Mouse (Mus musculus) intestine, embryonic 15.5 days (tissue): ENCODE measurements around the gene 9430097D07Rik. TPM values are rescaled to one million over a fixed set of nuclear protein-coding genes. Genes with fewer than 3 reads are reported as not detected.

Experiments
- ATAC-seq: fragments of 200-750 bp; cut with Nextera tagmentation; 2 replicates; pipeline ENCODE4 v1.8.0; 2017; ENCODE audit warnings: moderate TSS enrichment, moderate library complexity
- H3K27ac ChIP-seq: fragments of 300-500 bp; sonication (generic); 2 replicates; pipeline ENCODE4 v1.5.1; 2015; ENCODE audit warnings: mild to moderate bottlenecking, inconsistent platforms
- H3K27me3 ChIP-seq: fragments of 300-500 bp; sonication (generic); replicated peaks from 2 replicates; pipeline ENCODE4 v1.6.1; 2015; ENCODE audit warnings: inconsistent platforms
- H3K36me3 ChIP-seq: fragments of 300-500 bp; sonication (generic); 2 replicates; pipeline ENCODE4 v1.6.1; 2015; ENCODE audit warnings: inconsistent platforms
- H3K4me1 ChIP-seq: fragments of 300-500 bp; sonication (generic); replicated peaks from 2 replicates; pipeline ENCODE4 v1.6.1; 2015; ENCODE audit warnings: inconsistent platforms
- H3K4me2 ChIP-seq: fragments of 300-500 bp; sonication (generic); replicated peaks from 2 replicates; pipeline ENCODE4 v1.6.1; 2015; ENCODE audit warnings: mild to moderate bottlenecking, inconsistent platforms
- H3K4me3 ChIP-seq: fragments of 300-500 bp; sonication (generic); replicated peaks from 2 replicates; pipeline ENCODE4 v1.5.1; 2015; ENCODE audit warnings: inconsistent platforms
- H3K9ac ChIP-seq: fragments of 300-500 bp; sonication (generic); 2 replicates; pipeline ENCODE4 v1.6.1; 2015; ENCODE audit warnings: inconsistent platforms
- H3K9me3 ChIP-seq: fragments of 300-500 bp; sonication (generic); 2 replicates; pipeline ENCODE4 v1.6.1; 2016; ENCODE audit warnings: inconsistent platforms
- WGBS: fragments of 180-500 bp; shearing (Covaris S2); methylation state at CpG from one replicate; pipeline ENCODE4 v1.1.7; 2015; 5-methylcytosine and 5-hydroxymethylcytosine counted together
- polyA plus RNA-seq: library from polyadenylated mRNA; unstranded; fragments of >200 nt; fragmentation: Nextera tagmentation; extraction: Ambion mirVana; gene quantifications from 2 replicates; pipeline ENCODE4 v1.2.1, GENCODE M21; 2015

Gene 9430097D07Rik
- polyA plus RNA-seq, 1 experiment from 2014 or later: not detected

GRCm38 (mm10) chr2:32572196-32572595 is 3.3 kb downstream of the 9430097D07Rik start:
- H3K4me2 ChIP-seq: peak overlapping the region; percentile 22; the same call in 1 of the 2 replicates
- 91% methylated on average over 11 of the region's 11 CpGs for WGBS

GRCm38 (mm10) chr2:32570698-32571494 is 4.6 kb downstream of the 9430097D07Rik start, which contains the start of gene Dpm2:
Gene Dpm2, plus strand, starts transcription at chr2:32570858.
- H3K4me3 ChIP-seq: peak within 1 kb of the TSS; percentile 51
- H3K36me3 ChIP-seq: peaks cover 20% of the 10 kb centered on the region
- peak within 1 kb of the TSS; percentile 75 for H3K4me2 ChIP-seq
- peaks cover 19% of the 10 kb centered on the region for H3K4me1 ChIP-seq
- WGBS: under 1% methylated on average over 36 of the region's 36 CpGs
- no peaks in the 10 kb centered on the region for H3K9me3 ChIP-seq
- ATAC-seq: peak; percentile 84
- H3K27me3 ChIP-seq: 0 out of 2 replicates have a peak, but pooled peaks cover 3% of the 10 kb centered on the region
- peak within 1 kb of the TSS; percentile 57 for H3K9ac ChIP-seq
- no peak within 1 kb of the TSS for H3K27ac ChIP-seq

More at GRCm38 (mm10) chr2:32572196-32572595, 3.3 kb downstream of the 9430097D07Rik start:
- Histone ChIP-seq H3K4me3 (no peak overlapping the region), H3K4me1 (peaks cover 19% of the 10 kb centered on the region), H3K9ac (no peak overlapping the region), H3K36me3 (peaks cover 15% of the 10 kb centered on the region), H3K27me3 (0 out of 2 replicates have a peak, but pooled peaks cover 3% of the 10 kb centered on the region), H3K27ac (no peak overlapping the region), H3K9me3 (no peaks in the 10 kb centered on the region)
- no peak for ATAC-seq

- ATAC-seq: no peak
- Histone ChIP-seq H3K9me3 (no peaks in the 10 kb centered on the region), H3K27me3 (no peaks in the 10 kb centered on the region), H3K36me3 (peaks cover 33% of the 10 kb centered on the region), H3K9ac (no peak overlapping the region), H3K4me3 (no peak overlapping the region), H3K4me1 (peaks cover 11% of the 10 kb centered on the region; the same call in 1 of the 2 replicates), H3K4me2 (no peak overlapping the region), H3K27ac (no peak overlapping the region)
- WGBS: 90% methylated on average over 3 of the region's 3 CpGs
These were observed 6.5 kb downstream of the 9430097D07Rik start for GRCm38 (mm10) chr2:32568941-32569340.

- H3K4me2 ChIP-seq: no peak overlapping the region
- peaks cover 36% of the 10 kb centered on the region for H3K36me3 ChIP-seq
- WGBS: 55% methylated on average over 5 of the region's 5 CpGs
- no peak overlapping the region for H3K27ac ChIP-seq
- H3K4me1 ChIP-seq: peaks cover 11% of the 10 kb centered on the region; the same call in 1 of the 2 replicates
- H3K27me3 ChIP-seq: no peaks in the 10 kb centered on the region
- ATAC-seq: no peak
- H3K9ac ChIP-seq: no peak overlapping the region
- no peaks in the 10 kb centered on the region for H3K9me3 ChIP-seq
- H3K4me3 ChIP-seq: no peak overlapping the region
These were observed 7.3 kb downstream of the 9430097D07Rik start for GRCm38 (mm10) chr2:32568149-32568548.

- Histone ChIP-seq H3K9ac (no peak overlapping the region), H3K27ac (no peak overlapping the region), H3K36me3 (peaks cover 36% of the 10 kb centered on the region), H3K9me3 (no peaks in the 10 kb centered on the region), H3K4me2 (no peak overlapping the region), H3K27me3 (no peaks in the 10 kb centered on the region), H3K4me1 (peaks cover 4% of the 10 kb centered on the region; the same call in 1 of the 2 replicates), H3K4me3 (no peak overlapping the region)
- ATAC-seq: 0 out of 2 replicates have a peak, but pooled peaks have one; percentile 7
- 32% methylated on average over 4 of the region's 4 CpGs for WGBS
These were observed 8.9 kb downstream of the 9430097D07Rik start for GRCm38 (mm10) chr2:32566536-32567063.

- WGBS: 69% methylated on average over 5 of the region's 5 CpGs
- peak; percentile 75 for ATAC-seq
- Histone ChIP-seq H3K4me3 (no peak overlapping the region), H3K4me1 (peaks cover 6% of the 10 kb centered on the region; the same call in 1 of the 2 replicates), H3K9me3 (no peaks in the 10 kb centered on the region), H3K27me3 (no peaks in the 10 kb centered on the region), H3K9ac (no peak overlapping the region), H3K4me2 (no peak overlapping the region), H3K27ac (peak overlapping the region; percentile 13; the same call in 1 of the 2 replicates), H3K36me3 (peaks cover 14% of the 10 kb centered on the region)
These were observed 15.9 kb downstream of the 9430097D07Rik start for GRCm38 (mm10) chr2:32559570-32559969.

- no peak overlapping the region for H3K4me2 ChIP-seq
- H3K9ac ChIP-seq: peak overlapping the region; percentile 13; the same call in 1 of the 2 replicates
- H3K27me3 ChIP-seq: no peaks in the 10 kb centered on the region
- no peak for ATAC-seq
- H3K9me3 ChIP-seq: no peaks in the 10 kb centered on the region
- H3K4me1 ChIP-seq: peaks cover 11% of the 10 kb centered on the region; the same call in 1 of the 2 replicates
- H3K4me3 ChIP-seq: no peak overlapping the region
- 78% methylated on average over 7 of the region's 7 CpGs for WGBS
- peaks cover 4% of the 10 kb centered on the region; the same call in 1 of the 2 replicates for H3K36me3 ChIP-seq
- 0 out of 2 replicates have a peak overlapping the region, but pooled peaks have one; percentile 6 for H3K27ac ChIP-seq
These were observed 19.5 kb downstream of the 9430097D07Rik start for GRCm38 (mm10) chr2:32556019-32556418.

- ATAC-seq: no peak
- 0 out of 2 replicates have a peak overlapping the region, but pooled peaks have one; percentile 6 for H3K27ac ChIP-seq
- no peaks in the 10 kb centered on the region for H3K27me3 ChIP-seq
- no peak overlapping the region for H3K4me3 ChIP-seq
- peaks cover 4% of the 10 kb centered on the region; the same call in 1 of the 2 replicates for H3K36me3 ChIP-seq
- 47% methylated on average over 4 of the region's 4 CpGs for WGBS
- H3K9ac ChIP-seq: no peak overlapping the region
- no peaks in the 10 kb centered on the region for H3K9me3 ChIP-seq
- H3K4me2 ChIP-seq: no peak overlapping the region
- peaks cover 15% of the 10 kb centered on the region for H3K4me1 ChIP-seq
These were observed 20.0 kb downstream of the 9430097D07Rik start for GRCm38 (mm10) chr2:32555484-32555883.

GRCm38 (mm10) chr2:32553592-32554148 is 21.8 kb downstream of the 9430097D07Rik start:
- no peak overlapping the region for H3K9ac ChIP-seq
- H3K4me1 ChIP-seq: peaks cover 32% of the 10 kb centered on the region
- no peaks in the 10 kb centered on the region for H3K9me3 ChIP-seq
- no peak overlapping the region for H3K4me2 ChIP-seq
- H3K27me3 ChIP-seq: no peaks in the 10 kb centered on the region
- ATAC-seq: no peak
- no peak overlapping the region for H3K27ac ChIP-seq
- H3K4me3 ChIP-seq: no peak overlapping the region
- 77% methylated on average over 7 of the region's 7 CpGs for WGBS
- H3K36me3 ChIP-seq: no peaks in the 10 kb centered on the region

- WGBS: 62% methylated on average over 5 of the region's 5 CpGs
These were observed 24.2 kb downstream of the 9430097D07Rik start for GRCm38 (mm10) chr2:32551236-32551635.

GRCm38 (mm10) chr2:32549764-32550163 is 25.7 kb downstream of the 9430097D07Rik start:
- no peaks in the 10 kb centered on the region for H3K9me3 ChIP-seq
- H3K4me1 ChIP-seq: peaks cover 37% of the 10 kb centered on the region
- no peak for ATAC-seq
- H3K4me3 ChIP-seq: no peak overlapping the region
- H3K27me3 ChIP-seq: no peaks in the 10 kb centered on the region
- H3K27ac ChIP-seq: peak overlapping the region; percentile 8
- 34% methylated on average over 6 of the region's 6 CpGs for whole genome bisulfite sequencing
- no peak overlapping the region for H3K9ac ChIP-seq
- no peak overlapping the region for H3K4me2 ChIP-seq
- H3K36me3 ChIP-seq: no peaks in the 10 kb centered on the region

More at GRCm38 (mm10) chr2:32551236-32551635, 24.2 kb downstream of the 9430097D07Rik start:
- peak; percentile 50 for ATAC-seq
- Histone ChIP-seq H3K4me3 (no peak overlapping the region), H3K27me3 (no peaks in the 10 kb centered on the region), H3K9me3 (no peaks in the 10 kb centered on the region), H3K27ac (peak overlapping the region; percentile 23; the same call in 1 of the 2 replicates), H3K4me2 (no peak overlapping the region), H3K4me1 (peaks cover 37% of the 10 kb centered on the region), H3K9ac (no peak overlapping the region), H3K36me3 (no peaks in the 10 kb centered on the region)

- 70% methylated on average over 9 of the region's 9 CpGs for WGBS
These were observed 26.3 kb downstream of the 9430097D07Rik start for GRCm38 (mm10) chr2:32549171-32549570.

More at GRCm38 (mm10) chr2:32549171-32549570, 26.3 kb downstream of the 9430097D07Rik start:
- ATAC-seq: no peak
- Histone ChIP-seq H3K4me3 (no peak overlapping the region), H3K27me3 (no peaks in the 10 kb centered on the region), H3K27ac (peak overlapping the region; percentile 27; the same call in 1 of the 2 replicates), H3K36me3 (no peaks in the 10 kb centered on the region), H3K4me1 (peaks cover 37% of the 10 kb centered on the region), H3K4me2 (no peak overlapping the region), H3K9ac (no peak overlapping the region), H3K9me3 (no peaks in the 10 kb centered on the region)
